Mouse (Mus musculus): ENCODE data around the gene Phka1.
"Not testable (repeated sequence)": the region's sequence is repeated elsewhere in the genome, so short reads cannot be mapped to it uniquely, and the experiment has no call there.

Phka1 gene

GRCm38 (mm10) chrX:102643823-102644572 lies at the start of gene Phka1:
Gene Phka1 (minus strand): TSS chrX:102644246.
- in situ Hi-C loops (cut with MboI, MseI) = no loop called here

- in situ Hi-C loops (cut with MboI, MseI) = not testable (repeated sequence)
Measured at GRCm38 (mm10) chrX:102689252-102689651, 45.2 kb upstream of the Phka1 start.

- in situ Hi-C loops (cut with MboI, MseI) = not testable (repeated sequence)
Measured at GRCm38 (mm10) chrX:102686872-102687271, 42.8 kb upstream of the Phka1 start, which contains the start of gene Gm3880. Gene Gm3880 (minus strand): TSS chrX:102686972.

- in situ Hi-C loops (cut with MboI, MseI) = loop anchor here (5.0 kb wide), 1 partner anchor 248 kb away; no protein-coding TSS in a partner anchor
Measured at GRCm38 (mm10) chrX:102684706-102685105, 40.7 kb upstream of the Phka1 start.

- in situ Hi-C loops (cut with MboI, MseI) = no loop called here
Measured at GRCm38 (mm10) chrX:102666641-102667040, 22.6 kb upstream of the Phka1 start.

GRCm38 (mm10) chrX:102660712-102661111 lies 16.7 kb upstream of the Phka1 start:
- in situ Hi-C loops (cut with MboI, MseI) = no loop called here

- in situ Hi-C loops (cut with MboI, MseI) = no loop called here
Measured at GRCm38 (mm10) chrX:102645691-102646090, 1.6 kb upstream of the Phka1 start.

- in situ Hi-C loops (cut with MboI, MseI) = no loop called here
Measured at GRCm38 (mm10) chrX:102645146-102645545, 1.1 kb upstream of the Phka1 start.

- in situ Hi-C loops (cut with MboI, MseI) = no loop called here
Measured at GRCm38 (mm10) chrX:102644573-102644951, 516 bp upstream of the Phka1 start.

- in situ Hi-C loops (cut with MboI, MseI) = no loop called here
Measured at GRCm38 (mm10) chrX:102601269-102601668, 42.8 kb downstream of the Phka1 start.

- in situ Hi-C loops (cut with MboI, MseI) = no loop called here
Measured at GRCm38 (mm10) chrX:102588560-102588959, 55.5 kb downstream of the Phka1 start.

- in situ Hi-C loops (cut with MboI, MseI) = no loop called here
Measured at GRCm38 (mm10) chrX:102571186-102571585, 72.9 kb downstream of the Phka1 start.

- in situ Hi-C loops (cut with MboI, MseI) = no loop called here
Measured at GRCm38 (mm10) chrX:102556906-102557305, 87.1 kb downstream of the Phka1 start.

- in situ Hi-C loops (cut with MboI, MseI) = loop anchor here (10.0 kb wide), 1 partner anchor 1904 kb away; the partner anchor contains the start of gene Arr3
Measured at GRCm38 (mm10) chrX:102509205-102509604, 134.8 kb downstream of the Phka1 start.

- in situ Hi-C loops (cut with MboI, MseI) = loop anchor here (10.0 kb wide), 1 partner anchor 1900 kb away; the partner anchor contains the start of gene Arr3
Measured at GRCm38 (mm10) chrX:102504644-102505481, 139.2 kb downstream of the Phka1 start, which contains the start of gene Hdac8. Gene Hdac8 (minus strand): TSS chrX:102505359.

- in situ Hi-C loops (cut with MboI, MseI) = loop anchor here (10.0 kb wide), 1 partner anchor 1899 kb away; the partner anchor contains the start of gene Arr3
Measured at GRCm38 (mm10) chrX:102504179-102504578, 139.9 kb downstream of the Phka1 start.

GRCm38 (mm10) chrX:102493992-102494730 lies 149.9 kb downstream of the Phka1 start:
- in situ Hi-C loops (cut with MboI, MseI) = no loop called here

- in situ Hi-C loops (cut with MboI, MseI) = no loop called here
Measured at GRCm38 (mm10) chrX:102485575-102485974, 158.5 kb downstream of the Phka1 start.

GRCm38 (mm10) chrX:102479665-102480064 lies 164.4 kb downstream of the Phka1 start:
- in situ Hi-C loops (cut with MboI, MseI) = loop anchor here (5.0 kb wide), 1 partner anchor 262 kb away; no protein-coding TSS in a partner anchor

- in situ Hi-C loops (cut with MboI, MseI) = loop anchor here (5.0 kb wide), 1 partner anchor 262 kb away; no protein-coding TSS in a partner anchor
Measured at GRCm38 (mm10) chrX:102478965-102479364, 165.1 kb downstream of the Phka1 start.

GRCm38 (mm10) chrX:102478481-102478880 lies 165.6 kb downstream of the Phka1 start:
- in situ Hi-C loops (cut with MboI, MseI) = loop anchor here (5.0 kb wide), 1 partner anchor 261 kb away; no protein-coding TSS in a partner anchor
